Mouse (Mus musculus) effector memory CD4-positive, alpha-beta T cell, adult 7 months (primary cell): ENCODE results near the gene Rdh16. TPM values are rescaled to one million over a fixed set of nuclear protein-coding genes. Genes with fewer than 3 reads are reported as not detected.

Experiments used
- polyA plus RNA-seq: library from polyadenylated mRNA; unstranded; fragments of 100-300 nt; shearing (Covaris generic); gene quantifications from one replicate; pipeline ENCODE4 v1.2.1, GENCODE M21; 2017

Gene Rdh16
- polyA plus RNA-seq, result 0.26 TPM

GRCm38 (mm10) chr10:127800891-127801290 is at the start of gene Rdh16:
Rdh16 (plus strand) TSS chr10:127801152.

GRCm38 (mm10) chr10:127751548-127751947 is 49.4 kb upstream of the Rdh16 start, which contains the start of gene Gpr182:
Gpr182 (minus strand) TSS chr10:127751732.

DNA sequence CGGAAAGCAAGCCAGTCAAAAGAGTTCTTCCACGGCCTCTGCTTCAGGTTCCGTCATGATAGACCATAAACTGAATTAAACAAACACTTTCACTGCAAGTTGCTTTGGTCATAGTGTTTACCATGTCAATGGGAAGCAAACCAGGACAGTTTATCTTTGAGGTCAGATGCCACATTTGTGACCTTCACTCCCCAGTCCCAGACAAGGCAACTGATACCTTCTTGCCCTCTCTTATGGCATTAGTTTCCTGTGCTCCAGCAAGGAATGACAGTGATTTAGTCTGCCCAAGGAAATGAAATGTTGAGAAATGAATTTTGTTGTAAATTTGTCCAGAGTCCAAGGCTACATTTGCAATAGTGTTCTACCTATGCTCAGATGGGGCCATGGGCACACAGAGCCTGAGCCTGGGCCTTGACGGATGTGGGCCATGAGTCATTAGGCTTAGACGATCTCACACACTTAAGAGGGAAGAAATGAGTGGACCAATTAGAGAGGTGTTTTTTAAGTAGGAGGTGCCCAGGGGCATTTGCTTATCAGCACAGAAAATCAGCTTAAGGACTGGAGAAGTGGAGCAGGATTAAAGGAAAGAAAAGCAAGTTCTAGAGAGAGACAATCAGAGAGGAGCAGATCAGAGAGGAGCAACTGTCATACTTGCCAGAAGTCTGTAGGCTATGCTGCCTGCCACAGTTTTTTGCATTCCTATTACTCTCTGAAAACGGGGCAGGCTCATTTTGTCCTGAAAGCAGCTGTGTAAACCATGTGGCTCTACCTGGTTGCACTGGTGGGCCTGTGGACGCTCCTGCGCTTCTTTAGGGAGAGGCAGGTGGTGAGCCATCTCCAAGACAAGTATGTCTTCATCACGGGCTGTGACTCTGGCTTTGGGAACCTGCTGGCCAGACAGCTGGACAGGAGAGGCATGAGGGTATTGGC is 41.5 kb upstream of the Rdh16 start, which contains the start of the genes Rdh1 and Rdh16f1:
Gene Rdh1 (plus strand): TSS at position 541 of the 930 bp plus-strand sequence.
Gene Rdh16f1 (plus strand): TSS at position 607 of the 930 bp plus-strand sequence.

DNA sequence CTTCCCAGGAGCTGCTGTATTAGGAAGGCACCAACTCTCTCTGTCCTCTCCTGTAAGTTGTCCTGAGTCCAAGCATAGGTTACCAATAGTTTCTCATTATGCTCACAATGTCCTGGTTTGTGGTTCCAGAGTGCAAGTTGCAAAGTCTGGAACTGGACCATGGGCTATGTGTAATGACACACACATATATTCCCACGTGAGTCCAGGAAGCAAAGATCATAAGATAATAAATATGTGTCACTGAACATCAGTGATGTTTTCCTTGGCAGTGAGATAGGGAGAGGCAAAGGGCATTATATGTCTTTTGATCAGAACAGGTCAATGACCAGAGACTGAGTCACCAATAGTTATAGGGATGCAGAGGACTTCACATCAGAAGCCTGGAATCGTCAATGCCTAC is 24.9 kb upstream of the Rdh16 start, which contains the start of gene Rdh9:
Gene Rdh9 (plus strand): TSS at position 376 of the 400 bp plus-strand sequence.

GRCm38 (mm10) chr10:127849628-127850027 is 48.7 kb downstream of the Rdh16 start, which contains the start of gene Rdh19:
Rdh19 (plus strand) TSS chr10:127849928.

DNA sequence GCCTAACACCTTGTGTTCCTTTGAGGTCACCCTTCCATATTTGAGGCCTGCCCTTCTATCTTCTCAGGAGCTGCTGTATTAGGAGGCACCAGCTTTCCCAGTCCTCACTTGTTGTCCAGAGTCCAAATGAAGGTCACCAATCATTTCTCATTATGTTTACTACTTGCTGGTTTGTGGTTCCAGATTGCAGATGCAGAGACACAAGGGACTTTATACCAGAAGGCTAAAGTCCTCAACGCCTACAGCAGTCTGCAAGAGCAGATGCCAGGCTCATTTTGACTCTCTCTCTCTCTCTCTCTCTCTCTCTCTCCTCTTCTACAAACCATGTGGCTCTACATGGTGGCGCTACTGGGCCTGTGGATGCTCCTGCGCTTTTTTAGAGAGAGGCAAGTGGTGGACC is 65.3 kb downstream of the Rdh16 start, which contains the start of gene Rdh16f2:
Gene Rdh16f2 (plus strand): TSS at position 243 of the 400 bp plus-strand sequence.

GRCm38 (mm10) chr10:127888605-127889004 is 87.7 kb downstream of the Rdh16 start, which contains the start of gene Rdh7:
Rdh7 (minus strand) TSS chr10:127888817.

Other genes with a start within 250 kb of the Rdh16 start
- 1.8 TPM for gene Lrp1, start 180.0 kb upstream of the Rdh16 start, polyA plus RNA-seq
- 259 TPM for gene Stat6, start 158.2 kb upstream of the Rdh16 start, polyA plus RNA-seq
- gene Nemp1, start 134.3 kb upstream of the Rdh16 start, polyA plus RNA-seq, result 9.7 TPM
- 29.2 TPM for gene Nab2, start 132.6 kb upstream of the Rdh16 start, polyA plus RNA-seq
- 0.40 TPM for gene Myo1a, start 96.0 kb upstream of the Rdh16 start, polyA plus RNA-seq
- gene Tac2, start 76.7 kb upstream of the Rdh16 start, polyA plus RNA-seq, result not detected
- gene Zbtb39, start 61.6 kb upstream of the Rdh16 start, polyA plus RNA-seq, result 0.44 TPM
- gene Gpr182, start 49.4 kb upstream of the Rdh16 start, polyA plus RNA-seq, result not detected
- 0.18 TPM for gene Rdh1, start 41.4 kb upstream of the Rdh16 start, polyA plus RNA-seq
- gene Rdh16f1, start 41.4 kb upstream of the Rdh16 start, polyA plus RNA-seq, result not detected
- 0.57 TPM for gene Rdh9, start 24.8 kb upstream of the Rdh16 start, polyA plus RNA-seq
- not detected for gene Rdh19, start 48.8 kb downstream of the Rdh16 start, polyA plus RNA-seq
- gene Rdh16f2, start 65.3 kb downstream of the Rdh16 start, polyA plus RNA-seq, result not detected
- gene Rdh7, start 87.7 kb downstream of the Rdh16 start, polyA plus RNA-seq, result 0.40 TPM
- not detected for gene Sdr9c7, start 97.4 kb downstream of the Rdh16 start, polyA plus RNA-seq
- not detected for gene Hsd17b6, start 206.5 kb downstream of the Rdh16 start, polyA plus RNA-seq
- 16.9 TPM for gene Prim1, start 214.0 kb downstream of the Rdh16 start, polyA plus RNA-seq
- gene Naca, start 234.4 kb downstream of the Rdh16 start, polyA plus RNA-seq, result 411 TPM